Mouse (Mus musculus) MEL (cell line): ENCODE measurements around the gene Rhot1.

Experiments used
- CTCF ChIP-seq, 3 experiments: IDR thresholded peaks in 2 of 3; conservative IDR thresholded peaks in 1 of 3; 2 replicates each; pipeline ENCODE4 v1.5.1; 2011 to 2012; ENCODE audit warnings: low read length in 3 of 3, low read depth in 2 of 3, mild to moderate bottlenecking in 2 of 3, improper control_type of control experiment in 1 of 3, inconsistent platforms in 1 of 3, mixed read lengths in 1 of 3, moderate library complexity in 1 of 3; ENCODE audit not compliant: control insufficient read depth in 1 of 3, insufficient read depth in 1 of 3, poor library complexity in 1 of 3, severe bottlenecking in 1 of 3
- ELF1 ChIP-seq: IDR thresholded peaks from 2 replicates; pipeline ENCODE4 v1.6.1; 2014; ENCODE audit warnings: low read depth, mild to moderate bottlenecking, inconsistent platforms, low read length, improper control_type of control experiment, moderate library complexity
- GABPA ChIP-seq: IDR thresholded peaks from 2 replicates; pipeline ENCODE4 v1.6.1; 2012; ENCODE audit warnings: low read depth, mild to moderate bottlenecking, inconsistent platforms, low read length, improper control_type of control experiment, moderate library complexity
- MAZ ChIP-seq: IDR thresholded peaks from 2 replicates; pipeline ENCODE4 v1.6.1; 2012; ENCODE audit warnings: low read depth, mild to moderate bottlenecking, inconsistent platforms, low read length, improper control_type of control experiment
- MEF2A ChIP-seq: IDR thresholded peaks from 2 replicates; pipeline ENCODE4 v1.6.1; 2014; ENCODE audit warnings: low read depth, mild to moderate bottlenecking, inconsistent platforms, low read length, improper control_type of control experiment; ENCODE audit not compliant: poor library complexity, insufficient replicate concordance, severe bottlenecking; ENCODE audit errors: extremely low read depth
- RAD21 ChIP-seq: IDR thresholded peaks from 2 replicates; pipeline ENCODE4 v1.6.1; 2011; ENCODE audit warnings: mild to moderate bottlenecking, low read depth, low read length, improper control_type of control experiment
- USF1 ChIP-seq: IDR thresholded peaks from 2 replicates; pipeline ENCODE4 v1.6.1; 2014; ENCODE audit warnings: low read depth, mild to moderate bottlenecking, inconsistent platforms, low read length, improper control_type of control experiment, moderate library complexity

DNA sequence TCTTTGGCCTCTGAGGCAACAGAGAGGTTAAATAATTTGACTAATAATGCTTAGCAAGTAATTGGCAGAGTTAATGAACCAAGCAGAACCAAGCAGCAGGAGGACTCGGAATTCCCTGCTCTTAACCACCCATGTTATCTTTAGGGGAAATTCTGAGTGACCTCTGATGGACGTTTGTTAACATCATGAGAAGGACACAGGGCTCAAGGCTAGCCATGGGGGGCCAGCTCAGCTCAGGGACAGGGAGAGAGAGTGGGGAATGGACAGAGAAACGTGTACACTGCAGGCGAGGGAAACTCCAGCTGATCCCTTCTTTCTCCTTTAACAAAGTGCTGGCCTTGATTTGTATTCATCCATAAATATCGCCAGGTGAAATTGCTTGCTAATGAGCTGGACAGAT, 3.9 kb upstream of the Rhot1 start:
- TF ChIP-seq CTCF (IDR thresholded peaks at IDR 0.05 in 2 of 3, conservative IDR thresholded peaks at IDR 0.05 in 1 of 3; ENCODE audit: control insufficient read depth in 1 of 3, insufficient read depth in 1 of 3, low read depth in 2 of 3, low read length in 3 of 3, poor library complexity in 1 of 3, severe bottlenecking in 1 of 3) (no peak), GABPA (no peak), ELF1 (no peak), RAD21 (no peak), MAZ (no peak), USF1 (no peak), MEF2A (no peak)
